Mouse (Mus musculus) embryonic facial prominence, embryonic 13.5 days (tissue): ENCODE measurements around the gene Otogl. TPM values are rescaled to one million over a fixed set of nuclear protein-coding genes. Genes with fewer than 3 reads are reported as not detected.

ENCODE experiments used
- ATAC-seq: fragments of 200-750 bp; cut with Nextera tagmentation; 2 replicates; pipeline ENCODE4 v1.8.0; 2017; ENCODE audit warnings: low read depth; ENCODE audit not compliant: insufficient number of reproducible peaks, insufficient read depth, low FRiP score, low TSS enrichment
- H3K27ac ChIP-seq: fragments of 300-500 bp; sonication (generic); 2 replicates; pipeline ENCODE4 v1.5.1; 2015; ENCODE audit warnings: moderate library complexity, mild to moderate bottlenecking, inconsistent platforms
- H3K27me3 ChIP-seq: fragments of 300-500 bp; sonication (generic); 2 replicates; pipeline ENCODE4 v1.6.1; 2015; ENCODE audit warnings: mild to moderate bottlenecking, inconsistent platforms
- H3K36me3 ChIP-seq: fragments of 300-500 bp; sonication (generic); 2 replicates; pipeline ENCODE4 v1.6.1; 2015; ENCODE audit warnings: mild to moderate bottlenecking, inconsistent platforms
- H3K4me1 ChIP-seq: fragments of 300-500 bp; sonication (generic); 2 replicates; pipeline ENCODE4 v1.6.1; 2015; ENCODE audit warnings: inconsistent platforms
- H3K4me2 ChIP-seq: fragments of 300-500 bp; sonication (generic); 2 replicates; pipeline ENCODE4 v1.6.1; 2015; ENCODE audit warnings: moderate library complexity, mild to moderate bottlenecking, inconsistent platforms
- H3K4me3 ChIP-seq: fragments of 300-500 bp; sonication (generic); 2 replicates; pipeline ENCODE4 v1.5.1; 2015; ENCODE audit warnings: mild to moderate bottlenecking, inconsistent platforms
- H3K9ac ChIP-seq: fragments of 300-500 bp; sonication (generic); 2 replicates; pipeline ENCODE4 v1.6.1; 2015; ENCODE audit warnings: mild to moderate bottlenecking, inconsistent platforms
- H3K9me3 ChIP-seq: fragments of 300-500 bp; sonication (generic); 2 replicates; pipeline ENCODE4 v1.6.1; 2016; ENCODE audit warnings: inconsistent platforms
- WGBS: fragments of 180-500 bp; shearing (Covaris S2); methylation state at CpG from one replicate; pipeline ENCODE4 v1.1.7; 2015; ENCODE audit warnings: mixed read lengths; 5-methylcytosine and 5-hydroxymethylcytosine counted together
- polyA plus RNA-seq: library from polyadenylated mRNA; unstranded; fragments of >200 nt; fragmentation: Nextera tagmentation; extraction: Ambion mirVana; gene quantifications from 2 replicates; pipeline ENCODE4 v1.2.1, GENCODE M21; 2015

Otogl gene
- polyA plus RNA-seq, 1 experiment from 2014 or later = 0.06 TPM

DNA sequence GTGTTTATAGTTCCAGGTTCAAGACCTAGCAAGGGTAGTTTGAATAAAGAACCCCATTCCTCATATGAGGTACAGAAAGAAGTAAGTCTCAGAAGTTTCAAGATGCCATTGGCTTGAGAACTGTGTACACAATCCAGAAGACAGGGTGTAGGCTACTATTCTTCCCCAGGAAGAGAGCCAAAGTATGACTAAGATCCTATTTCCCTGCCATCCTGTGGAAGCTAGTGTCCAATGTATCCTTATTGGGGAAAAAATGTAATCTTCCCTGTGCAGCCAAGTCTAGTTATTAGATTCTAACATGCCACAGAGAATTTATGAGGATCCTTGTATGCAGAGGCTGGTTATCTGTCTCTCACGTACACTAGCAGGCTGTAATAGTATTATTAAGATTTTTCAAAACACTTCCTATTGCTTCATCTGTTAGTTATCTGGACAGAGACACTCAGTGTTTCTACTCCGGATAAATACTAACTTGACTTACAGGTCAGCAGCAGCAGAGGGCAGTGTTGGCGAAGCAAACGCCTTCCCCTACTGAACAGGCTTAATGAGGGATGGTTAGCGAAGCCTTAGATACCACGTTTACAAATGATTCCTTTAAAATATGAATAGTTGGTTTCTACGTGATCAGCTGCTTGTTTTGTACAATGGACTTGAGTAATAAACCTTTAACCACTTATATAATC lies 112.1 kb downstream of the Otogl start:
- Histone ChIP-seq H3K9ac (no peak overlapping the region), H3K36me3 (no peaks in the 10 kb centered on the region), H3K9me3 (no peaks in the 10 kb centered on the region), H3K4me1 (no peaks in the 10 kb centered on the region), H3K4me2 (no peak overlapping the region), H3K4me3 (no peak overlapping the region), H3K27me3 (no peaks in the 10 kb centered on the region), H3K27ac (no peak overlapping the region)
- 11% methylated on average over 7 of the region's 7 CpGs for WGBS
- ATAC-seq = no peak

DNA sequence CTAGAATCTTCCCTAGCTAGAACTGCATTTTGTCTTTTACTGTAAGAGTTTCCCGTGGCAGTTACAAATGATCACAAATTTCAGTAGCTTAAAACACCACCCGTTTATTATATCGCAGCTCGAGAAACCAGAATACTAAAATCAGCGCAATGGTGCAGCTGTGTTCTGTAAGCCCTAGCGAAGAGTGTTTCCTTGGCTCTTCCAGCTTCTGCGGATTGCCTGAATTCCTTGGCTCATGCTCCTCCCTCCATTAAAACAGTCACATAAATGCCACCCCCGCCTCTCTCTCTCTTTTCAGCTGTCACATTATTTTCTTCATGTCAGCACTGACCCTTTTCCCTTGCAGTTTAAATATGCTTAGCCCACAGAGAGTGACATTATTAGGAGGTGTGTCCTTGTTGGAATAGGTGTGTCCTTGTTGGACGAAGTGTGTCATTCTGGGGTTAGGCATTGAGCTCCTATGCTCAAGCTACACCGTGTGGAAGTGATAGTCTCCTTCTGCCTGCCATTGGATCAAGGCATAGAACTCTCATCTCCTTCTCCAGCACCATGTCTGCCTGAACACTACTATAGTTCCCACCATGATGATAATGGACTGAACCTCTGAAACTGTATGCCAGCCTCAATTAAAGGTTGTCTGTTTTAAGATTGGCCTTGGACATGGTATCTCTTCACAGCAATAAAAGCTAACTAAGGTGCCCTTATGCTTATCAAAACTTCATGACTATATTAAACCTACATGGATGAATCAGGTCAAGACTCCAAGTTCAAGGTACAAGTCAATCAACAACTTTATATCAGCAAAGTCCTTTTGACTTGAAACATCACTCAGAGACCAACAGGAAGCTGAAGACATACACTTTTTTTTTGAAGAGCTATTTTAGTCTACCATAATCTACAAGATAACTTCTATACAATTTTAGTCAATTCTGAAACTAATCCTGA lies 116.8 kb downstream of the Otogl start:
- 82% methylated on average over 10 of the region's 10 CpGs for WGBS
- no peak for ATAC-seq
- H3K27ac ChIP-seq = no peak overlapping the region

DNA sequence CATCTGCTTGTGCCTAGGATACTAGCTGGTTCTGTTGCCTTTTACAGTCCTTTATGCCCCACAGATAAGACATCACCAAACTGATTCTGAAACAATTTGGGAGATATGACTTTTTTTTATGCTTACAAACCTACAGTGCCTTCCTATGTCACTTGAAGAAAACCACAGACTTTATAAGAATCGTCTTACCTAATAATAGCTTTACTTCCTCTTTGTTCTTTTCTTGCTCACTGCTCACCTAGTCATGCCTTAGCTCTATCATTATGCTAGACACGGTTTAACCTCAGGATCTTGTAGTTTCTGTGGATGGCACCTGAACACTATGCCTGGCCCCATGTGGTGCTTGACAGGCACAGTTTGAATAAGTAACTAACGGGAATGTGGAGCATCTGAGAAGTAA lies 119.4 kb downstream of the Otogl start:
- H3K27ac ChIP-seq = no peak overlapping the region
- H3K4me1 ChIP-seq = no peaks in the 10 kb centered on the region
- H3K9me3 ChIP-seq = no peaks in the 10 kb centered on the region
- H3K9ac ChIP-seq = no peak overlapping the region
- H3K4me3 ChIP-seq = no peak overlapping the region
- ATAC-seq = no peak
- H3K4me2 ChIP-seq = no peak overlapping the region
- H3K36me3 ChIP-seq = no peaks in the 10 kb centered on the region
- H3K27me3 ChIP-seq = no peaks in the 10 kb centered on the region
- WGBS = 75% methylated on average over 3 of the region's 3 CpGs

More for the DNA sequence above, 116.8 kb downstream of the Otogl start:
- Histone ChIP-seq H3K27me3 (no peaks in the 10 kb centered on the region), H3K4me1 (no peaks in the 10 kb centered on the region), H3K36me3 (no peaks in the 10 kb centered on the region), H3K9me3 (no peaks in the 10 kb centered on the region), H3K4me3 (no peak overlapping the region), H3K4me2 (no peak overlapping the region), H3K9ac (no peak overlapping the region)

DNA sequence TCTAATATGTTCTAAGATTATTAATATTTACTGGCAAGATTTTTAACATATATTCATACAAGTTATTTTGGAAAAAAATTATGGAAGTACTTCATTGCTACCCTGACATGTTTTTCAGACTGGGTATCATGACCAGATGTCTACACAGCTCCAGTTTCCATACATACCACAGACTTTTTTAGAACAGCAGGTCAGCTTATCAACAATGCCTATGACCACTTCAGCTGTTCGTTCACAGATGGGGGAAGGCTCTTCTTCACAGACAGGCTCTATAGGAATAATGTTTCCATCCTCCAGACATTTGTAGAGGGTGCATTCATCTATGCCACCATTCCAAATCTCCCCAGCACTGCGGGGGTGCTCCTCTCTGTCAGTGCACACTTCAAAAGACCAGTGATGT lies 132.4 kb downstream of the Otogl start:
- WGBS = 80% methylated on average over 2 of the region's 2 CpGs
- no peak for ATAC-seq
- H3K4me1 ChIP-seq = no peaks in the 10 kb centered on the region
- no peak overlapping the region for H3K4me2 ChIP-seq
- H3K27ac ChIP-seq = no peak overlapping the region
- no peak overlapping the region for H3K4me3 ChIP-seq
- no peaks in the 10 kb centered on the region for H3K9me3 ChIP-seq
- H3K9ac ChIP-seq = no peak overlapping the region
- no peaks in the 10 kb centered on the region for H3K27me3 ChIP-seq
- no peaks in the 10 kb centered on the region for H3K36me3 ChIP-seq

DNA sequence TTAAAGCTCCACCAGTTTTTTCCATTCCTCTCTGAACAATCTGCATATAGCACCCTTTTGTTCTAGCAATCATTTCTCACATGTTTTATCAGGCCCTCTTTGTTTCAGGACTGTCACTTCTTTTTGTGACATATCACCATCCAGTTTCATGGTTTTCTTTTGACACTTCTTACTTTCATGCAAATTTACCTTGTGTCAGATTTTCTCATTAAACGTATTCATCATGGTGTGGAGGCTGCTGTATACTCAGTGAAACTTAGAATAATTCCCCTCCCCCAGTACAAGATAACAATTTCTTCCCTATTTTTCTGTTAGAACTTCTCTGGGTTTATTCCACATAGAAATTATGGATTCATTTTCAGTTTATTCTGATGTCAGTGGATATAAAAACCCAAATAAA lies 152.3 kb downstream of the Otogl start:
- H3K27me3 ChIP-seq = no peaks in the 10 kb centered on the region
- WGBS = 86% methylated on average over 1 of the region's 1 CpGs
- no peak for ATAC-seq

DNA sequence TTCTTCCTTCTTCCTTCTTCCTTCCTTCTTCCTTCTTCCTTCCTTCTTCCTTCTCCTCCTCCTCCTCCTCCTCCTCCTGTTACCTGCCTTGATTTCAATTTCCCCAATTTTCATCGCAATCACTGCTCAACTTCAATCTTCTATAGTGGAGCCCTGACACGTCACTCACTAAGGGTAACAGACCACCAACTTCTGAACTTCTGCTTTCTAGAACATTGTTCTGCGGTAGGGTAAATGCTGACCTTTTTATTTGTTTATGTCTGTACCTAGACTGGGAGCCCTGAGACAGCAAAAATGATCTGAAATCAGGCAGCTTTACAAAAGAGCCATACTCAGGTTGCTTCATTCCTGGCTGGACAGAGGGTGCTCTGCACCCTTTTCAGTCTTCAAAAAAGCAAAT lies 158.5 kb downstream of the Otogl start:
- 96% methylated on average over 3 of the region's 3 CpGs for WGBS
- Histone ChIP-seq H3K4me2 (no peak overlapping the region), H3K4me3 (no peak overlapping the region), H3K27ac (no peak overlapping the region), H3K36me3 (no peaks in the 10 kb centered on the region), H3K9me3 (no peaks in the 10 kb centered on the region), H3K4me1 (0 out of 2 replicates have a peak, but pooled peaks cover 6% of the 10 kb centered on the region), H3K27me3 (no peaks in the 10 kb centered on the region), H3K9ac (no peak overlapping the region)
- ATAC-seq = no peak

More for the DNA sequence above, 152.3 kb downstream of the Otogl start:
- Histone ChIP-seq H3K4me3 (no peak overlapping the region), H3K9me3 (no peaks in the 10 kb centered on the region), H3K27ac (no peak overlapping the region), H3K4me1 (no peaks in the 10 kb centered on the region), H3K4me2 (no peak overlapping the region), H3K36me3 (no peaks in the 10 kb centered on the region), H3K9ac (no peak overlapping the region)

DNA sequence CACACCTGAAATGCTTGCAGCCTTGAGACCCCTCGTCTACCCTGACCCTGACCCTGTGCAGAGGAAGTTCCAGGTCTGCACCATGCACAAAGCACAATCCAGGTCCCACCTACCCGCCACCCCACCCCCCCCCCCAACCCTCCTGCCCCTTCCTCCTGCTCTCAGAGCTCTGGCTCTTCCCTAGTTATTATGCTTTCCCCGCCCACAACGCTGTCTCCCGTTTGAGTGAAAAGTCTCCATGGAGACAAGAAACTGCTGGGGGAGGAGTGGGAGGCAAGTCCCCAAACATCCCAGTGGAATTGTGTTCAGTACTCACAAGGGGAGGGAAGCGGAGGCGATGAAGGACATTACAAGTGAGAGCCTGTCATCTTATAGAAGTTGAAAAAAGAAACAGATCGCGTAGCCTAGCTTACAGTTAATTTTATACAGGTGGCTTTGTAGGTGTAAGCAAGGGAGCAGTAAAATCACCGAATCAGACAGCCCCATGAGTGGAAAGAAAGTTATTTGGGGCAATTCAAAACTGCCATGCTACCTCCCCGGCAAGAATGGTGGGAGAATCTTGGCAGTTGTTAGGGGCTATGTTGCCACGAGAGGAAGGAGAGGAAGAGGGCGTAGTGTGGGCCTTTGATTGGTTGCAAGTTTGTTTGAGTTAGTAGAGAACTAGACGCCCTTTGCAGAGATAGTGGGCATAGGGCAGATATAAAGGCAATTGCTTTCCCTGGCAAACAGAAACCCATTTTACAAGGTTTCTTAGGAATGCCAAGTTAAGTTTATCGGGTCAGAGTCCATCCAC lies 159.4 kb downstream of the Otogl start:
- Histone ChIP-seq H3K27me3 (0 out of 2 replicates have a peak, but pooled peaks cover 4% of the 10 kb centered on the region), H3K27ac (no peak overlapping the region), H3K4me2 (peak overlapping the region; percentile 31), H3K9me3 (no peaks in the 10 kb centered on the region), H3K36me3 (no peaks in the 10 kb centered on the region), H3K4me1 (0 out of 2 replicates have a peak, but pooled peaks cover 6% of the 10 kb centered on the region), H3K9ac (no peak overlapping the region), H3K4me3 (no peak overlapping the region)
- ATAC-seq = peak; percentile 56; the same call in 1 of the 2 replicates
- 26% methylated on average over 15 of the region's 15 CpGs for WGBS

DNA sequence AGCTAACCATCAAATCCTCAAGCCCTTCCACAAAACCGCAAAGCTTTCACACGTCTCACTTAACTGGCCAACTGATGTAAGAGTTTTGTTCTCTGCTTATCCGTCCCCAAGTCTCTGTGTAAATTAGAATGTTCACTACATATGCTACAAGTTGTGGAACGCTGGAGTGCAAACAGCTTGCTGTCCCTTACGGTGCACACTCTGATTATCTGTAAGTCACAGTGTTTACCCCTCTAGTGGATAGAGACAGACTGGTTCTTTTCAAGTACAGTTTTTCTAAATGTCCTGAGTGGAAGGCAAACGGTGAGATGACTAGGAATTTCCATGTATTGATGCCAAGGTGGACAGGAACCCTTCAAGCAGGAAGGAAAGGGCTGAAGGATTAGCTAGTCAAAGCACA lies 160.0 kb downstream of the Otogl start:
- Histone ChIP-seq H3K4me3 (no peak overlapping the region), H3K36me3 (no peaks in the 10 kb centered on the region), H3K4me2 (peak overlapping the region; percentile 31), H3K9me3 (no peaks in the 10 kb centered on the region), H3K27me3 (0 out of 2 replicates have a peak, but pooled peaks cover 4% of the 10 kb centered on the region), H3K27ac (no peak overlapping the region), H3K4me1 (peaks cover 7% of the 10 kb centered on the region; the same call in 1 of the 2 replicates), H3K9ac (no peak overlapping the region)
- 33% methylated on average over 6 of the region's 6 CpGs for WGBS
- ATAC-seq = no peak

DNA sequence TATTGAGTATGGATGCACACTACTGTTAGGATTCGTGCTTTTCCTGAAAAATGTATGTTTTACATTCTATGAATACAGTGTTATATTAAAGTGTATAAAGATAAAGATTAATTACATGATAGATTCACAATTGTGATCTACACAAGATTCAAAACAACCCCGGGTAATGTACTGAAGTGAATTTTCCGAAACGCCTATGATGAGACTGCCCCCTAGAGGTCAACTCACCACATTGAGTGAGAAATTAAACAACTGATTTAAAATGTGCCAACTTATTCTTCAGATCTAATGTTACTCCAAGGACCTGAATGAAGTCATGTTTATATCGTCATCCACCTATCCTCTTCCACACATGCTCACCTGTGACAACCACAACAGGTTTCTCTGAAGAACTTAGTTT lies 164.4 kb downstream of the Otogl start:
- no peaks in the 10 kb centered on the region for H3K9me3 ChIP-seq
- no peak overlapping the region for H3K27ac ChIP-seq
- WGBS = 18% methylated on average over 5 of the region's 5 CpGs
- no peak overlapping the region for H3K9ac ChIP-seq
- H3K4me3 ChIP-seq = no peak overlapping the region
- no peaks in the 10 kb centered on the region for H3K36me3 ChIP-seq
- H3K4me2 ChIP-seq = no peak overlapping the region
- peaks cover 9% of the 10 kb centered on the region; the same call in 1 of the 2 replicates for H3K27me3 ChIP-seq
- H3K4me1 ChIP-seq = peaks cover 10% of the 10 kb centered on the region; the same call in 1 of the 2 replicates
- no peak for ATAC-seq

DNA sequence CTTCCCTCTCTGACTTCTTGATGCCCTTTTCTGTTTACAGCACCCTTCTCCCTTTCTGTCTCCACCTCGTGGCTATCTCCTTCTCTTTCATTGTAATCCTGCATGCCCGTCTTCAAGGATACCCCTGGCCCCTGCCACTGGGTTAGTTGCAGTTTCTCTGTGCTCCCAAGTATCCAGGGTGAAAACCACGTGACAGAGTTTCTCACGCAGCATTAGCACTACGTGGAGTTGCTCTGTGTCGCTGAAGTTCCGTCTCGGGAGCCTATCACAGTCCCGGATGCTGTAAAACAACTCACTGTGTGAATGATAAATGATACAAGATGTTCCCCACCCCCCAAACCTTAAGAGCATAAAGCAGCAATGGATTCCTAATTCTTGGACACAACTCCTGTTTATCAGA lies 165.2 kb downstream of the Otogl start:
- WGBS = 12% methylated on average over 9 of the region's 9 CpGs
- Histone ChIP-seq H3K4me1 (peaks cover 4% of the 10 kb centered on the region; the same call in 1 of the 2 replicates), H3K27me3 (peaks cover 9% of the 10 kb centered on the region; the same call in 1 of the 2 replicates), H3K4me3 (no peak overlapping the region), H3K27ac (no peak overlapping the region), H3K9me3 (no peaks in the 10 kb centered on the region), H3K4me2 (peak overlapping the region; percentile 47), H3K9ac (0 out of 2 replicates have a peak overlapping the region, but pooled peaks have one; percentile 36), H3K36me3 (no peaks in the 10 kb centered on the region)
- no peak for ATAC-seq

DNA sequence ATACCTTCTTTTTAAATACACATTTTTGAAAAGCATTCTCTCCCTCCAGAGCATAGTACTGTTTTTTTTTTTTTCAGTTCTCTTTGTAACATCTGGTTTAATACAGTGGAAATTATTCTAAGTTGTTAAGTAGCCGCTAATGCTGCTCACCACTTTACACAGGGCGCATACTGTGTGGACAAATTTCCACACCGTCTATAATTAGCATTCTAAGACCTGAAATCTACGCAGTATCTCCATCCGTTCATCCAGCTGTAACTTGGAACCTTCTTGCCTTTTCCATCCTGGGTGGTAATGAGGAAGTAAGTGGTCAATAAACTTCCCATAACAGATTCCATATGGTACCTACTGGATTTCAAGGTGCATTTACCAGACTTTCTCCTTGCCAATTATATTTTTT lies 172.1 kb downstream of the Otogl start:
- Histone ChIP-seq H3K4me3 (no peak overlapping the region), H3K27me3 (no peaks in the 10 kb centered on the region), H3K4me2 (no peak overlapping the region), H3K27ac (no peak overlapping the region), H3K9ac (no peak overlapping the region), H3K9me3 (no peaks in the 10 kb centered on the region), H3K36me3 (no peaks in the 10 kb centered on the region), H3K4me1 (0 out of 2 replicates have a peak, but pooled peaks cover 2% of the 10 kb centered on the region)
- ATAC-seq = no peak
- 64% methylated on average over 5 of the region's 5 CpGs for WGBS
